Mouse (Mus musculus): ENCODE results near the gene Mt4.

GRCm38 (mm10) chr8:94136192-94136591 lies 805 bp upstream of the Mt4 start:
- no peak for TF ChIP-seq POLR2A (IDR thresholded peaks at IDR 0.05; ENCODE audit: low read depth, low read length)
- no peak for TF ChIP-seq CTCF (IDR thresholded peaks at IDR 0.05; ENCODE audit: borderline replicate concordance, insufficient read depth, low read length)
